Mouse (Mus musculus) kidney, postnatal 36 days (tissue): ENCODE data around the gene Bik.

Experiments
- DNase-seq, 2 experiments: peaks; one replicate each; pipeline ENCODE4 v3.0.0; 2021 to 2022; ENCODE audit warnings: mixed read lengths in 2 of 2

Bik gene

DNA sequence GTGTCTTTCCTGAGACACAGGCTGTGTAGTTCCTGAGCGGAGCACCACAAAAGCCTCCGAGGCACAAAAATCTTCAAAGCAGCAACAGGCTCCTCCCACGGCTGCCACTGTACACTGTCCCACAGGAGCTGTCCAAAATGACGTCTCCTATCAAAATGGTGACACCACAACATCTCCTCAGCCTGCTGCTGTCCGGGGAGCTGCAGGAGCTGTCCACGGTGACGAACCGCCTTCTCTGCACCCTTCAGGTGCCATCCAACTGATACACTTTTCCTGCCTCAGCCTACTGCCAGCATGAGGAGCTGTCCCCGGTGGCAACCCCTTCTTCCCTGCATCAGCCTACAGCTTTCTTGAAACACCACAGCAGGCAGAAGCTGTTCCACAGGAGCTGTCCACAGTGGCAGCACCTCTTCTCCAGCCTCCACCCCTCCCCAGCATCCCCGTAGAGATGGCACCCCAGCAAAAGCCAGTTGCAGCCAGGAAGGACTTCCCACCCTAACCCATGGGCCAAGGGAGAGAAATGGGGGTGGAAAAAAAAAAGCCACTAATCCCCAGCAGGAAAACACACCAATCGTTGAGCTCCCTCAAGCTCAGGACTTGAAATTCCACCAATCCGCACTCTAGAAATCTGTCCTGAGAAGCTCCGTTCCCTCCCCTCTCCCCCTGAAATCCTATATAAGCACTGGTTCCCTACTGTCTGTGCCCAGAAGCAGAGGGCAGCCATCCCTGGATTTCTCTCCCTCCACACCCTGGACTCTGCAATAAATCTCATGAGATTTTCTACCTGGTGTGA lies 14.0 kb upstream of the Bik start:
- no peak for DNase-seq

DNA sequence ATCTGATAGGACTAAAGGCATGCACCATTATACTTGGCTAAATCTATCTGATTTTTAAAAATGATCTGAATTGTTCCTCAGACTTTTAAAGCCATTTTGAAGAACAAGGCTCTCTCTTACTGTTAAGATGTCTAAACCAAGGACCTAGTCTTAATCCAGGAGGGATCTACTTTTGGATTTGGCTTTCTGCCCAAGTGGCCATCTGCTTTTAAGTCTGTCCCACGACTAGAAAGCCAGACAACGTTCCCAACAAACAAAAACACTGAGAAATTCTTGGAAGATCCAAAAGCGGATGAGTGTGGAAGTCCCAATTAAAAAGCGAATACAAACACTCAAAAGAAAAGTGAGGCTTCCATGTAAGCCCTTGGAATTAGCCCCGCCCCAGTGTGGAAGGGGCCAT lies 11.6 kb upstream of the Bik start:
- no peak for DNase-seq

DNA sequence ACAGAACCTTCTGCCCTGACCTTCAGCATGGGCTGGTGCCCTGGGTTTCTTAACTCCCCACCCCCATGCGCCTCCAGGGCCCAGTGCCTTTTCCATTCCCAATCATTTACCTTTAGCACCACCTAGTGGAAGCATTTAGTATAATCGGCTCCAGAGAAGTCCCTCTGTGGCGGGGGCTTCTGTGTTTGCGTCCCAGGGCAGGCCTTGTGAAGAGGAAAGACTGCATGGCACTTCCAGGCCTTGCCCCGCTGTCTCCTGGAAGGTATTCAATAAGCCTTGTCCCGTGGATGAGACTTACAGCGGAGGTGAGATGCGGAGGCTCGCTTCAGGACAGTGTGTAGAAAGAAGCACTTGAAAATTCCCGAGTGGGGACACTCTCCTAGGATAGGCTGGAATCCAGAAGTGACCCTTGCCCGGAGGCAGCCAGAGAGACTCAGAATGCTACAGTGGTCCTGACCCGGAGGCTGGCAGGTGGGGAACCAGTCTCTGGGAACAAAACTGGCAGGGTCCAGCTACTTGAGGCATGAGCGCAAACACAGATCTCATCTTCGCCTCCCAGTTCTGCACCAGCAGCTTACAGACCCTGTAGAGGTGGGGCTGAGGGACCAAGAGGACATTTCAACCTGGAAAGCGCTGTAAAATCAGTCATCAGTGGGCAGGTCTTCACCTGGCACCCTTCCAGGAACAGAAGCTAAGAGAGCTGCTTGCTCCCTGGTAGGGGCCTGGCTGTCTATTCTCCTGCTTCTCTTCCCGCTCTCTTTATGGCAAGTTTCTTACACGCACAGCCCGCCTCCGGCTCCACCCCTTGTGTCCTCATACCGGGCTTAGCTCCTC lies 8.2 kb upstream of the Bik start:
- peak; percentile 83 to 87 for DNase-seq

DNA sequence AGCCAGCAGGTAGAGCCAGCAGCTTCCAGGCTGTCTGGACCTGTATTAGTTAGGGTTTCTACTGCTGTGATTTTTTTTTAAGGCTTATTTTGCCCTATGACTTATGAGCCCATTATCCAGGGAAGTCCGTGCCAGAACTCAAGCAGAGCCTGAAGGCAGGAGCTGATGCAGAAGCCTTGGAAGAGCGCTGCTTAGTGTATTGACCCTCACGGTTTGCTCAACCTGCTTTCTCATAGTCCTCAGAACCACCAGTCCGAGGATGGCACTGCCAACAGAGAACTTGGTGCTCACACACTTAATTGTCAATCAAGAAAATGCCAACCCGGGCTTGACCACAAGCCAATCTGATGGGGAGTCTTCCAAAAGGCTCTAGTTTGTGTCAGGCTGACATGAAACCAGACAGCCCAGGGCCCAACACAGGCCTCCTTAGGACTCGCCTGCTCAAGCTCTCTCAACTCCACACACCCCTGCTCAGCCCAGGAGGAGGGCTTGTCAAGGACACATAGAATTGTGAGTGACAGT lies 5.7 kb upstream of the Bik start:
- no peak for DNase-seq

DNA sequence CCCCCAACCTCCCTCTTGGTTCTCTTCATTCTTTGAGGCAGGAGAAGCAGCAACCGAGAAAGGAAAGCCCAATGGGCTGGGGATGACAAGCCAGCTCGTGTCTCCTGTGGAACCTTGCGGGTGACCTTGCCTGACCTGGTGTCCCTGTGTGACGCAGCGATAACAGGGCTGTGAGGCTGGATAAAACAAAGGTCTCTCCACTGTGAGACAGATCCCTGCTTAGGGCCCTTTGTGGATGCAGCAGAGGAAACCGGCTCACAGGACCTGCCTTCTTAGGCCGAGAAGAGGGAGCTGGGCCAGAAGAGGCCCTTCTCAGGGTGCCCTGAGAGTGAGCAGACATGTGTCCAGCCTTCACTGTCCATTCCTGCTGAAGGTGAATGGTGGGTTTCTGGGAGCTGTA lies 3.5 kb upstream of the Bik start:
- DNase-seq, result peak in 1 of 2 experiments; percentile 34

DNA sequence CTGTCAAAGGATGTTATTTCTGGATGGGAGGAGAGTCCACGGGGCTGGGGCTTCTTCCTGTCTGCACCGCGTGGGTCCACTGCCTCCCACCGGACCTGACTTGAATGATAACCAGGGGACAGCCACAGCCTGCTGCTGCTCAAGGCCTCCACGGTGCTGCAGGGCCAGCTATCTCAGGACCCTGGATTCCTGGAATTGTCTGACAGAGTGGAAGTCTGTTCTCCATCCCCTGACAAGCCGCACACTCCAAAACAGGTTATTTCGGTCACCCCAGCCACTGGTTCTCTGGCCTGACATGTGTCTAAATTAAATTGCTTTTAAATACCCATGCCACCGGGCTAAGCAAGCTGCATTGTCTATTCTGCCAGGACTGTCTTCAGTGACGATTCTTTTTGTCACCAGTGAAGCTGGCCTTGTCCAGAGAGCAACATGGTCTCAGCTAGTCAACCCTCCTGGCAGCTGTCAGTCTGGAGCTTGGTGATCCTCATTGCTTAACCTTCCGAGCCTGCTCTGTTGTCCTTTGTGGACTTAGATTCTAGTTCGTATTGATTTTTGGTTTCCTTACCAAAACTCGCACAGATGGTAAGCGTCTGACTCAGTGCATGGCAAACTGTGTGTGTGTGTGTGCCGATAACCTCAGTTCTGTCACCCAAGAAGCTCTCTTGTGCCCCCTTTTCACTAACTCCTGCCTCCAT lies 2.9 kb upstream of the Bik start:
- DNase-seq, result no peak

DNA sequence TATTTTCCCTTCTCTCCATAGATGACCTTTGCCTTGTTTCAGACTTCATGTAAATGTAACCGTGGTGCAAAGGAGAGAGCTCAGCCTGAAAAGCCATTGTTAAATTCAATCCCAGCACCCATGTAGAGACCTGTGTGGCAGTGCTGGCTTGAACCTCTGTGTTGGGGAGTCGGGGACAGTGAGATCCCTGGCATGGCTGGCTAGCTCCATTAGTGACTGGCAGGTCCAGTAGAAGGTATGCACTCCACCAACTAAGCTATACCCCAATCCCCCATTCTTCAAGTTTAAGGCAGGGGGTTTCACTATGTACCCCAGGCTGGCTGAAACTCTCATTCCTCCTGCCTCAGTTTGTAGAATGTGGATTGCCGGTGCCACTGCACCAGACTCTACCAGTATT lies 2.3 kb upstream of the Bik start:
- no peak for DNase-seq

DNA sequence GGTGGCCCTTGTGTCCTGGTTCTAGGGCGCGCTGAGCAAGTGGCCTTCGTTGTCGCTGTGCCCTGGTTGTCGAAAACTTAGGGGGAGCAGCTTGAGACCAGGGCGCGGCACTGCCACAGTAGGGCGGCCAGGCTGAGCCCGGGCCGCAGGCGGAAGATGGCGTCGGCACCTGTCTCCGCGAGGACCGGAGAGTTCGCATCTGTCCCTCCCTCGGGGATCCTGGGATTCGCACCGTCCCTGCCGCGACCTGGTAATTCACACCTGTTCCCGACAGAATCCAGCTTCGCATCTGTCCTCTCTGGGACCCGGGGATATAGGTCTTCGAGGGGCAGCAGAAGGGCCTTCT lies 403 bp downstream of the Bik start:
- peak in 1 of 2 experiments; percentile 53 for DNase-seq

DNA sequence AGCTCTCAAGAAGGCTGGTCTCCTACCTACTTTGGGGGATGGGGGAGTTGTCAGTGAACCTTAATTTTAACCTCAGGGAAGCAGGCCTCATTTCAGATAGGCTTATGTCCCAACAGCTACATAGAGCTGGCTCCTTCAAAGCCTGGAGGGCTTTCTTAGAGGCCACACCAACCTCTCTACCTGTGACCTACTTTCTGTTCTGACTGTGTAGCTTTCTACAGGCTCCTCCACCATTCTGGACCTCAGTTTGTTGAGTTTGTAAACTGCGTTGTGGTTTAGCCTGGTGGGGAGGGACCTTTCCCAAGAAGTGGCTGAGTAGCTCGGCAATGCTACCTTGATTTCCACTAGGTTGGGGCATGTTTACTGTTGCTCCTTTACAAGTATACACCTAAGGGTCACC lies 1.1 kb downstream of the Bik start:
- DNase-seq, result no peak

DNA sequence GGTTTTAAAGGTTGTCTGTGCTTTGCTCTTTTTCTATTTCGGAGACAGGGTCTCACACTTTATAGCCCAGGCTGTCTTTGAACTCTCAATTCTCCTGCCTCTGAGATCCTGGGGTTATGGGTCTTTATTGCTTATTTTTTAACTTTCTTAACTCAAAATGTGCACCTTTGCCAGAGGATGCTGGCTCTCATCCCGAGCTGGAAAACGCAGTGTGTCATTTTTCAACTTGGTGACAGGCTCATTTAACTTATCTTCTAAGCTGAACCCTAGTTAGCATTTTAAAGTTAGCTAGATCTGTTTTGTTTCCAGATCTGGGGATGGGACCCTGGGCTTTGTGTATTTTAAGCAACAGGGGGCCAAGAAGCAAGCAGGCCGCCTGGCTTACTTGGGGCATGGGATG lies 2.2 kb downstream of the Bik start:
- DNase-seq, result peak; percentile 45 to 72

DNA sequence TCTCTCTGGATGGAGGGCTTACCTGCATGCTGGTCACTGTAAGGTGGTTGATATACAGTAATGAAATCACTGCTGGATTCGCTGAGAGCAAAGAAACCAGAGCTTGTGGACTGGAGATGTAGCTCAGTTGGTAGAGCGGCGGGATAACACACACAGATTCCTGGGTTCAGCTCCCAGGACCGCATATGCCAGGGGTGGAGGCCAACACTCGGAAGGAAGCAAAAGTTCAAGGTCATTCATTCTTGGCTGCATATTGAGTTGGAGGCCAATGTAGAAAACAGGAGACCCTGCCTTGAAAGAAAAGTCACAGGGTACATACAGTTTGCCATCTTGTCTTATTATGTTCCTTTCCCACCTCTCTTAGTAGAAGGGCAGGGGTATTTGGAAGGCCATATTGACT lies 3.1 kb downstream of the Bik start:
- peak; percentile 78 to 82 for DNase-seq

DNA sequence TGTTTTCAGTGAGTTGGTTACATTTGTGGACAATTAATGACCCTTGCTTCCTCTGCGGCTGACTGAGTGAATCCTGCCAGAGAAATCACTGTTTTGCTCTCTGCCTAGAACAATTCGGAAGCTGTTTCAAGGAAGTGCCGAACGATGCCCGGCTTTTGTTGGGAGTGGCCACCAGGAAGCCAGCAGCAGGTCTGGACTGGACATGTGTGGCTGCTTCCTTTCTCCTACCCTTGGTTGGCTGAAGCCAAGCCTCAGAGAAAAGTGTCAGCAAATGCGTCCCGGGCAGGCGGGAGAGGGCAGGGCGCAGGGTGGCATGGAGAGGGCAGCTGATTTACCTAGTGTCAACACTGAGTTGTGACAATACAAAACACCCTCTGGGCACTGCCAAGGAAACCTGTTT lies 3.6 kb downstream of the Bik start:
- peak; percentile 73 to 87 for DNase-seq

DNA sequence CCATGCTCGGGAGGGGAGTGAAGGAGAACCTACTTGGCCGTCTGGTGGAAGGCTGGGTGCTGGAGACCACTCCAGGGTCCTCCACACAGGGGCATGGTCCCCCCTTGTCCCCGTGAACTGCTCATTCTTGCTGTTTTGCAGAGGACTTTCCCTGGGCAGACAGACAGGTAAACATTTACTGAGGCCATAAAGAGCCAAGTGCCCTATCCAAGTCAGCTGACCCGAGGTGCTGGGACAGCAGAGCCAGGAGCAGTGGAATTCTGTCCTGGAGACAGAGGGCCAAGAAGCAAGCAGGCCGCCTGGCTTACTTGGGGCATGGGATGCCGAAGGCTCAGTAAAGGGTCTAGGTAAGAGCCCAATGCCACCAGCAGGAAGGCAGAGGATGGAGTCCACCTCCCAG lies 4.0 kb downstream of the Bik start:
- peak; percentile 73 to 80 for DNase-seq

DNA sequence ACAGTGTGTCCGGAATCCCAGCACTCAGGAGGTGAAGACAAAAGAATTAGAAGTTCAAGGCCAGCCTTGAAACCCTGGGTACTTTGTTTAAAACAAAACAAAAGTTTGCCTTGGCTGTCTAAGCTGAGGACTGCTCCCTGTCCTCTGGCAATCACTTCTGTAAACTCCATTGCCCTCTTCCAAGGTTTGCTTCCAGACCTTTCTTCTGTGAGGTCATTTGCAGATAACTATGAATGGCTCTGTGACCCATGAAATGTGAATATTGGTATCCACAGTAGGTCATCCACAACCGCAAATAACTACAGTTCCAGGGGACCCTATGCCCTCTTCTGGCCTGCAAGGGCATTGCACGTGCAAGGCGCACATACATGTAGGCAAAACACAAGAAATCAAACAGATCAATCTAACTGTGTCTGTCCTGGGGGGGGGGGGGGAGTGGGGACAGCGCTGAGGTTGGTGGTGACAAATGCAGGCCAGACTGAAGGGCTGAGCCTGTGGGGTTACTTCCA lies 5.4 kb downstream of the Bik start:
- DNase-seq, result peak in 1 of 2 experiments; percentile 54

DNA sequence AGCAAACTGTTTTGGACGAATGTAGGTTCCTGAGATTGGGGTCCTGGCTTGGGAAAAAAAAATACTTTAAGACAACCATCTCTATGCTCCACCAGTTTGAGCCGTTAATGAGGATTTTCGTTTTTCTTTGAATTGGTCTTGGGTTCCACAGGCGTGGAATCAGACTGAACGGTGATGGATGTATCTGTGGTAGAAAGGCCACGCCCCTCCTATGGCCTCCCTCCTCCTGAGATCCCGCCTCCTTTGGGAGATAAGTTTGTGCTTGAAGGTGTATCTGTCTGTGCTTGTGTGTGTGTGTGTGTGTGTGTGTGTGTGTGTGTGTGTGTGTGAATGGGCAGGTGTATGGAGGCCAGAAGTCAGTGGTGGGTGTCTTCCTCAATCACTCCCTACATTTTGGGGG lies 5.9 kb downstream of the Bik start:
- no peak for DNase-seq

DNA sequence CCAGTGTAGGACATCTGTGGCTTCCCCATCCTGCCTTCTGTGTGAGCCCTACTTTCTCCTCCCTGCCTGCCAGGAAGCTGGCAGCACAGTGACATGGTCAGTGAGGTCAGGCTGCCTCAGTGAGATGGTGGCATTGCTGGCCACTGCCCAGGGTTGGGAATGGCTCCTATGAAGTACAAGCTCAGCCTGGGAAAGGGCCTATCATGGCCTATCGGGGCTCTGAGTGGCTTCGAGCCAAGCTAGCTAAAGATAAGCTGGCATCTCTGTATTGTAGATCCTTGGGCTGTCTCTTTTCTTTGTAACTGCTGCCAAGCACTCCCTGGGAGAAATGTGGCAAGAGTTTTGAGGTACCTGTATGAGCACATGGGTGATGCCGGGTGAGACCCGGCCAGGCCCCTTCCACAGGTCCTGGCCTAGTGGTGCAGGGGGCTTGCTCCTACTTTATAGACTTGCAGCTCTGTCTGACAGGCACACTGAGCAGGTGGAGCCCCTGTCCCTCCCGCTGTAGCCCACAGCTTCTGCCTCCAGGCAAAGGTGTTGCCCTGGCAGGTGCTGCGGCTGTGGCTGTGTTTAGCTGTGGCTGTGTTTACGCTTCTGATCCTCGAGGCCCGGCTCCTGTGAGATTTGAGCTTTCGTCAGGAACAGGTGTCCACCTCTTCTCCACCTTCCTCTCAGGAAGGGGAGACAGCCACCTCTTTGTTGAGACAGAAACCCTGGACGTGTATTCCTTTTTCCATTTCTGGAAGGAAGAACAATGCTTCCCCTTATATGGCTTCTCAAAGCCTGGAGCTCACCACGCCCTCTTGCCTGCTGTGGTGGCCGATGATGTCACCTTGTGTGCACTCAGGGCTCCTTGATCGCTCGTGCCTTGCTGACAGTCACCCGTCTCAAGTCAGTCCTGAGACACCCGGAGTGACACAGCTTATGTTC lies 8.6 kb downstream of the Bik start:
- peak in 1 of 2 experiments; percentile 28 for DNase-seq

DNA sequence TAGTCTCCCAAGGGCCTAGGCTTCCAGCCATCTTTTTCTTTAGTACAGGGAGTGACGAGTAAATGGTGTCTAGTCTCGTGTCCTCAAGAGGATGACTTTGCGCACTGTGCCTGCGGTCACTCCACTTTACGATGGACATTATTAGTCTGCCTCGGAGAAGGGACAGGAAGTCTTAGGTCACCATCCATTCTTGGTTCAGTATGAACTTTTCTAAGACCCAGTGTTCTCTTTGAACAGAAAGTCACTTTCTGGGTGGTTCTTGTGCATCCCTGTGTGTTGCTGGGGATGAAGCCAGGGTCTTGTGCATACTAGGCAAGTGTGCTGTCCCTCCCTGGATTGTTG lies 9.2 kb downstream of the Bik start:
- peak in 1 of 2 experiments; percentile 49 for DNase-seq

DNA sequence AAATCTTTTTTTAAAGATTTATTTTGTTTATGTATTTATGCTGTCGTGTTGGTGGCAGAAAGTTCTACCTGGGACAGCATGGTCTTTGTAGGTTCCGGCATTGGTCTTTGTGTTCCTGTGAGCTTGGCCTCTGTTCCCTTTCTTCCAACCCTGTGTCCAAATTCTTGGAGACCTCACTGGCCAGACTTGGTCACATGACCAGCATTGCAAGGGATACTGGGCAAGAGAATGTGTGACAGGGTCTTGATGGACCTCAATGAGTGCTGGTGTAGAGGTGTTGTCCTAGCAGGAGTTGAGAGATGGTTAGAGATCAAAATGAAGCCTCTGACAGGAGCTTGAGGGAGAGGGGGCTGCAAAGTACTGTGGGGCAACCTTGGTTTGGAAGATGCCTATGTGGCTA lies 12.2 kb downstream of the Bik start:
- no peak for DNase-seq

DNA sequence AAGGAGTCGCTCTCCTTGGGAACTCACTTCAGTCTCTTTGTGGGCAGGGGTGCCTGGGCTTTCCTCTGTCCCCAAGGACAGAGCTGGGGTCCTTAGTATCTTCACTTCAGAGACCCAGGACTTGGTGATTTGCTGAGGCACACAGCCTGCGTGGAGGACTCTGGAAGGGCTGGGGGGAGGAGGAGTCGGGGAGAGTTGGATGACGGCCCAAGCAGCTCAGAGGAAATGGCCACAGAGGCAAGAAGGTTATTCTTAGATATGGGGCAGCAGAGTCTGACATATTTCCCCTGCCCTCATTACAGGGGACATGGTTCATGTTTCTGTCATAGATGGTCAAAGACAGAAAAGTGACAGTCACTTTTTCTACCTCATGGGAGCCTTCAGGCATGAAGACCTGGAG lies 13.2 kb downstream of the Bik start:
- DNase-seq, result peak; percentile 80 to 83

DNA sequence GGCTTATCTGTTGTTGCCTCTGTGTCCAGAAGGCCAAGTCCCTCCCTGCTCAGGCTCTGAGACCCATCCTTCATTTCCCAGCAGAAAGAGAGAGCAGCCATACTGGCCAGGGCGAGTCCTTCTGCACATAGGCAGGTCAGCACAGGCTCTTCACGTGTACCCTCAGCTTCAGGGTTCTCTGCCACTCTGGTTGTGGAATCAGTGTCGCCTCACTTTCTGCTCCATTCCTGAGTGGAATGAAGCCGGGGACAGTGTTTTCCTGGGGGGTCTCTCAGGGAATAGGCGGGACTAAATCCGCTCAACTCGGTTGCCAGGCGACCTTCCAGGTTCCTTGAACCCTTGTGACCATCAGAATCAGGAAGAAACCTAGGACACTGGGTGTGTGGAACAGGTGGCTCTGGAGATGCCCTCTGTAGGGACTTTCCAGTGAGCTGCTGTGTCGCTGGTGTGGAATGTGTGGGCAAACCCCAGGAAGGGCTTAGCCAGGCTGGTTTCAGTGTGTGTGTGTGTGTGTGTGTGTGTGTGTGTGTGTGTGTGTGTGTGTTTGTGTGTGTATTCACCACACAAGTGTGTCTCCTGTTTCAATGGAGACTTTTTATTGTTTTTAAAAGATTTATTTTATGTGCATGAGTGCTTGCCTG lies 15.1 kb downstream of the Bik start:
- no peak for DNase-seq

DNA sequence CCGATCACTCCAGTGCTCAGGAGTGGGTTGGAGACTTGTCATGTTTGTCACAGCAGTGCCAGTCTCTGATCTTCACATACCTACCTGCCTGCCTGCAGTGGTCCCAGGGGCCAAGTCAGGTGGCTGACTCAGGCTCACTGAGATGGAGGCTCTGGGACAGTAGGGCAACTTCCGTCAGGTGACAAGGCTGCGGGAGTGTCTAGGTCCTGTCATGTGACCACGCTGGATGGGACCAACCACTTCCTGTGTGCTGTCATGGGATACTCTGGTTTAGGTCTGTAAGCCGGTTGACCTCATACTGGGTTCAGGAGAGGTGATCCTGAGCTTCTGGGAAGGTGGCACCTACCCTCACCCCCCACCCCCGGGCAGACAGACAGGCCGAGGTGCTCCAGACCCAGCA lies 19.4 kb downstream of the Bik start:
- no peak for DNase-seq

DNA sequence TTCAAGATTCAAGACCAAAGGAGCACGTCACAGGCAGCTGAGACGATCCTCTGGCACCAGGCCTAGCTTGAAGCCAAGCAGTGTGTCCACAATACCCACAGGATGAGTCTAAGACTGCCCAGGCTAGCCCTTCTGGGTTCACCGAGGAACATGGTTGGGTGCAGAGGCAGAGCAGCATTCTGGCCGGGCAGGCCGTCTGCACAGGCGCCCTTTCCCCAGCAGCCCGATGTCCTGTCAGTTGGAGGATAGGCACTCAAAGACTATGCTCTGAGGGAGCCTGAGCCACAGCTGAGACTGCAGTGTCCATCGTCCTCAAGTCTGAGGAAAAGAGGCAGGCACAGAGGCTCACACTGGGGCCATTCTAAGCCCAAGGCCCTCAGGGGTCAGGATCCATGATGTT lies 20.5 kb downstream of the Bik start:
- DNase-seq, result no peak
